Mouse (Mus musculus): ENCODE results near the gene Gps2. TPM values are rescaled to one million over a fixed set of nuclear protein-coding genes. Genes with fewer than 3 reads are reported as not detected.
A peak's percentile ranks its signal among the peaks of the same experiment; 100 is the strongest.
"Not testable (repeated sequence)": the region's sequence is repeated elsewhere in the genome, so short reads cannot be mapped to it uniquely, and the experiment has no call there.

The Gps2 gene
- total RNA-seq, 1 experiment from 2014 or later, result 52.3 TPM

- DNase-seq, result no peak
Observed at GRCm38 (mm10) chr11:69936714-69937347, 23.1 kb downstream of the Gps2 start.

GRCm38 (mm10) chr11:69937385-69937784, 23.7 kb downstream of the Gps2 start:
- DNase-seq, result peak; percentile 81

- DNase-seq, result peak; percentile 14
Observed at GRCm38 (mm10) chr11:69937834-69938233, 24.1 kb downstream of the Gps2 start.

- peak; percentile 17 for DNase-seq
Observed at GRCm38 (mm10) chr11:69938401-69938979, 24.8 kb downstream of the Gps2 start.

GRCm38 (mm10) chr11:69939181-69939580, 25.5 kb downstream of the Gps2 start:
- peak; percentile 46 for DNase-seq

GRCm38 (mm10) chr11:69939731-69940130, 26.0 kb downstream of the Gps2 start:
- no peak for DNase-seq

- DNase-seq, result no peak
Observed at GRCm38 (mm10) chr11:69940962-69941361, 27.3 kb downstream of the Gps2 start.

GRCm38 (mm10) chr11:69945216-69945615, 31.5 kb downstream of the Gps2 start:
- DNase-seq, result peak; percentile 81

- peak; percentile 9 for DNase-seq
Observed at GRCm38 (mm10) chr11:69945997-69946891, 32.6 kb downstream of the Gps2 start.

GRCm38 (mm10) chr11:69947337-69948065, 33.8 kb downstream of the Gps2 start:
- DNase-seq, result peak; percentile 86

- DNase-seq, result peak; percentile 98
Observed at GRCm38 (mm10) chr11:69948066-69948762, 34.5 kb downstream of the Gps2 start, which contains the start of gene Slc2a4. TSS of gene Slc2a4 (minus strand) at chr11:69948188.

- DNase-seq, result peak; percentile 93
Observed at GRCm38 (mm10) chr11:69948763-69949150, 35.1 kb downstream of the Gps2 start.

- DNase-seq, result peak; percentile 54
Observed at GRCm38 (mm10) chr11:69950807-69951459, 37.2 kb downstream of the Gps2 start.

- DNase-seq, result no peak
Observed at GRCm38 (mm10) chr11:69952274-69952673, 38.6 kb downstream of the Gps2 start.

GRCm38 (mm10) chr11:69953267-69953915, 39.7 kb downstream of the Gps2 start:
- DNase-seq, result no peak

GRCm38 (mm10) chr11:69955618-69956017, 41.9 kb downstream of the Gps2 start:
- not testable (repeated sequence) for DNase-seq

- DNase-seq, result no peak
Observed at GRCm38 (mm10) chr11:69956218-69956617, 42.5 kb downstream of the Gps2 start.

- peak; percentile 50 for DNase-seq
Observed at GRCm38 (mm10) chr11:69960616-69961015, 46.9 kb downstream of the Gps2 start.

- DNase-seq, result no peak
Observed at GRCm38 (mm10) chr11:69961841-69962240, 48.2 kb downstream of the Gps2 start.

- DNase-seq, result no peak
Observed at GRCm38 (mm10) chr11:69964650-69965270, 51.1 kb downstream of the Gps2 start, which contains the start of gene Cldn7. TSS of gene Cldn7 (plus strand) at chr11:69964779.
